Mouse (Mus musculus) liver, embryonic 12.5 days (tissue): ENCODE data around the gene Bdkrb1. TPM values are rescaled to one million over a fixed set of nuclear protein-coding genes. Genes with fewer than 3 reads are reported as not detected.

ENCODE experiments used
- ATAC-seq: fragments of 200-750 bp; cut with Nextera tagmentation; 2 replicates; pipeline ENCODE4 v1.8.0; 2017; ENCODE audit warnings: moderate number of reproducible peaks, mild to moderate bottlenecking, moderate library complexity
- H3K27ac ChIP-seq: fragments of 300-500 bp; sonication (generic); 2 replicates; pipeline ENCODE4 v1.5.1; 2016; ENCODE audit warnings: mild to moderate bottlenecking
- H3K27me3 ChIP-seq: fragments of 300-500 bp; sonication (generic); replicated peaks from 2 replicates; pipeline ENCODE4 v1.6.1; 2016; ENCODE audit warnings: mild to moderate bottlenecking, moderate library complexity
- H3K36me3 ChIP-seq: fragments of 300-500 bp; sonication (generic); 2 replicates; pipeline ENCODE4 v1.6.1; 2016; ENCODE audit warnings: mild to moderate bottlenecking, moderate library complexity
- H3K4me1 ChIP-seq: fragments of 300-500 bp; sonication (generic); 2 replicates; pipeline ENCODE4 v1.6.1; 2016
- H3K4me2 ChIP-seq: fragments of 300-500 bp; sonication (generic); 2 replicates; pipeline ENCODE4 v1.6.1; 2016; ENCODE audit warnings: mild to moderate bottlenecking, moderate library complexity
- H3K4me3 ChIP-seq: fragments of 300-500 bp; sonication (generic); 2 replicates; pipeline ENCODE4 v1.5.1; 2016; ENCODE audit warnings: mild to moderate bottlenecking, moderate library complexity
- H3K9ac ChIP-seq: fragments of 300-500 bp; sonication (generic); 2 replicates; pipeline ENCODE4 v1.6.1; 2016; ENCODE audit warnings: mild to moderate bottlenecking, moderate library complexity
- H3K9me3 ChIP-seq: fragments of 300-500 bp; sonication (generic); replicated peaks from 2 replicates; pipeline ENCODE4 v1.6.1; 2016; ENCODE audit warnings: mild to moderate bottlenecking, moderate library complexity
- WGBS: fragments of 180-500 bp; shearing (Covaris S2); methylation state at CpG from one replicate; pipeline ENCODE4 v1.1.7; 2016; ENCODE audit not compliant: insufficient replicate concordance; 5-methylcytosine and 5-hydroxymethylcytosine counted together
- polyA plus RNA-seq: library from polyadenylated mRNA; unstranded; fragments of >200 nt; fragmentation: Nextera tagmentation; extraction: Ambion mirVana; gene quantifications from 2 replicates; pipeline ENCODE4 v1.2.1, GENCODE M21; 2016

Gene Bdkrb1
- not detected in 2 replicates for polyA plus RNA-seq

DNA sequence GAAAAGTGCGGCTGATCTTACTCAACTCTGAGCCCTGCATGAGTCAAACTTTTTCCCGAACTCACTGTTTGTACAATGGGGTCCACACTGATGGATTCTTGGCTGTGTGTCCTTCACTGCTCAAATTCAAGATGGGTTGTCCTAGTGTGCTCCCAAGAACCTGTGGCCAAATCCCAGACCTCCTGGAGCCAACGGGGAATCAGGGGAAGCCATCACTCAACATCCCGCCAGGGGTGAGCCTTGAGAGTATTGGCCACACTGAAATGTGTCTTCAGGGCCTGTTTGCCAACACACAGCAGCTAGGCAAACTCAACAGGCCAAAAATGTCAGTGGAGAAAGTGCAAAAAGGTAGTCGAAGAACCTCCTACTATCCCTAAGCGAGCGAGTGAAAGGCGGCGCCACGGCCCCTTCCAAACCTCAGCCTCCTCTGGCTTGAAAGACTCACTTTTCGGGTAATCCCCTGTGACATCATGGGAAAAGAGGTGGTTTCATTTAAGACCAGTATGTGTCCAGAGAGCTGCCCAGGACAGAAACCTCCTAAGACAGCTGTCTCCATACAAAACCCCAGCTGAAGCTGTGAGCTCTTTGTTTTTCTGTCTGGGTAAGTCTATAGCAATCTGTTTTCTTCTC lies at the start of gene Bdkrb1:
Gene Bdkrb1, plus strand, starts transcription at position 505 of the 630 bp plus-strand sequence.
- H3K4me3 ChIP-seq, result no peak within 1 kb of the TSS
- WGBS, result 82% methylated on average over 11 of the region's 11 CpGs
- H3K36me3 ChIP-seq, result no peaks in the 10 kb centered on the region
- no peaks in the 10 kb centered on the region for H3K27me3 ChIP-seq
- H3K4me1 ChIP-seq, result no peaks in the 10 kb centered on the region
- H3K27ac ChIP-seq, result no peak within 1 kb of the TSS
- H3K9ac ChIP-seq, result no peak within 1 kb of the TSS
- no peak for ATAC-seq
- H3K4me2 ChIP-seq, result no peak within 1 kb of the TSS
- no peaks in the 10 kb centered on the region for H3K9me3 ChIP-seq

DNA sequence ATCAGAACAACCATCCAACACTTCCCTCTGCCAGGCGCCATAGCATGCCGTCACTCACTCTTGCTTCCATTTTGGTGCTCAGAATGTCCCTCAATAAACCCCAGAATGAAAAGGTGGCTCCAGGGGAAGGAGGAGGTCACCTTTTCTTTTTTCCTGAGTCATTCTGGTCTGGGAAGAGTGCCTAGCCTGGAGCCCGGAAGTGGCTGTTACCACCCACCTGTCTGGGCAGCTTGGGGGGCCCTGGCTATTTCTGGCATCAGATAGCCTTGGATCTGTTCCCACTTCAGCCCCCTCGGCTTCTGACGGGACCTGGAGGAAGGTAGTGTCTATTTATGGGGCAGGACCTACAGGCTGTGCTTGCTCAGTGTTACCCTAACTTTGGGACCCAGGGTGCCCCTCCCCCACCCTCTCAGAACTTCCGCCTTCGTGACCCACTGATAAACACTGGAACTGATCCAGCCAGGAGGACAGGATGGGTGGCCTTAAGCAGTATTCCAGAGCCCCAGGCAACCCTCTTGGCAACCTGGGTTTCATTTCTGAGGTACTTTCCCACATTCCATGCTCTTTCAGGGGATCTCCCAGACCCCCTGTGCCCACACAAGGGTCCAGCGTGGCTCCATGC lies 48.6 kb upstream of the Bdkrb1 start:
- H3K4me3 ChIP-seq, result no peak overlapping the region
- no peaks in the 10 kb centered on the region for H3K9me3 ChIP-seq
- no peak overlapping the region for H3K4me2 ChIP-seq
- no peak overlapping the region for H3K27ac ChIP-seq
- H3K36me3 ChIP-seq, result no peaks in the 10 kb centered on the region
- 0 out of 2 replicates have a peak, but pooled peaks cover 4% of the 10 kb centered on the region for H3K4me1 ChIP-seq
- ATAC-seq, result no peak
- H3K27me3 ChIP-seq, result peaks cover 7% of the 10 kb centered on the region; the same call in 1 of the 2 replicates
- WGBS, result 52% methylated on average over 8 of the region's 8 CpGs
- no peak overlapping the region for H3K9ac ChIP-seq

GRCm38 (mm10) chr12:105555172-105555571 lies 47.7 kb upstream of the Bdkrb1 start:
- WGBS, result 65% methylated on average over 5 of the region's 5 CpGs
- H3K36me3 ChIP-seq, result no peaks in the 10 kb centered on the region
- no peak overlapping the region for H3K27ac ChIP-seq
- no peak overlapping the region for H3K4me2 ChIP-seq
- no peaks in the 10 kb centered on the region for H3K9me3 ChIP-seq
- no peak overlapping the region for H3K9ac ChIP-seq
- 0 out of 2 replicates have a peak, but pooled peaks cover 4% of the 10 kb centered on the region for H3K4me1 ChIP-seq
- H3K4me3 ChIP-seq, result no peak overlapping the region
- peaks cover 4% of the 10 kb centered on the region; the same call in 1 of the 2 replicates for H3K27me3 ChIP-seq
- ATAC-seq, result no peak

GRCm38 (mm10) chr12:105557250-105557925 lies 45.5 kb upstream of the Bdkrb1 start:
- peaks cover 20% of the 10 kb centered on the region for H3K27me3 ChIP-seq
- H3K9ac ChIP-seq, result no peak overlapping the region
- 0 out of 2 replicates have a peak, but pooled peaks cover 4% of the 10 kb centered on the region for H3K4me1 ChIP-seq
- WGBS, result 59% methylated on average over 7 of the region's 7 CpGs
- ATAC-seq, result no peak
- no peaks in the 10 kb centered on the region for H3K9me3 ChIP-seq
- H3K36me3 ChIP-seq, result no peaks in the 10 kb centered on the region
- no peak overlapping the region for H3K4me2 ChIP-seq
- H3K4me3 ChIP-seq, result no peak overlapping the region
- H3K27ac ChIP-seq, result no peak overlapping the region

DNA sequence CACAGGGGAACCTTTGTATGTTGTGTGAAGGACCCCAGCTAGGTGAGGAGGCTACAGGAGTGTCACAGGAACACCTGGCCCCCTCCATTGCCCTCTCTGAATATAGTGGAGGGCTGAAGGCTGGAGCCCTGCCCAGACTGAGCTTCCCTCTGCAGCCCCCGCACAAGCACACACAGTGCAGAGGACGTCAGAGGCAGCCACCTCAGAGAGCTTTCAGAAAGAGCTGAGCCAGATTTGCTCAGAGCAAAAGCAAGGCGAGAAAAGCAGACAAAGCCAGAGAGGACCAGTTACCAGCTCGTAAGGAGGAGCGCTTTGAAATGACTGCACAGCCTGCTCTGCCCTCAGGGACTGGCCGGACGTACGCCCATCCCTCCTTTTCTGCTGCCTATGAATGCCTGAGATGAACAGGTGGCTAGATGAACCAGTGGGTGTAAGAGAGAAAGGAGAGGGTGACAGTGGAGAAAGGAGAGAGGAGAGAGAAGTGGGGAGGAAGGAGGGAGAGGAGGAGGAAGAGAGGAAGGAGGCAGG lies 41.8 kb upstream of the Bdkrb1 start:
- Histone ChIP-seq H3K9ac (no peak overlapping the region), H3K27me3 (peaks cover 55% of the 10 kb centered on the region), H3K4me3 (no peak overlapping the region), H3K9me3 (no peaks in the 10 kb centered on the region), H3K36me3 (no peaks in the 10 kb centered on the region), H3K27ac (no peak overlapping the region), H3K4me2 (no peak overlapping the region), H3K4me1 (0 out of 2 replicates have a peak, but pooled peaks cover 7% of the 10 kb centered on the region)
- no peak for ATAC-seq
- WGBS, result 49% methylated on average over 8 of the region's 8 CpGs

- Histone ChIP-seq H3K9me3 (no peaks in the 10 kb centered on the region), H3K4me1 (0 out of 2 replicates have a peak, but pooled peaks cover 4% of the 10 kb centered on the region), H3K4me3 (no peak overlapping the region), H3K36me3 (no peaks in the 10 kb centered on the region), H3K27me3 (peaks cover 55% of the 10 kb centered on the region), H3K27ac (no peak overlapping the region), H3K4me2 (peak overlapping the region; percentile 37), H3K9ac (no peak overlapping the region)
- 23% methylated on average over 8 of the region's 8 CpGs for WGBS
- no peak for ATAC-seq
Observed at GRCm38 (mm10) chr12:105562056-105562820, 40.6 kb upstream of the Bdkrb1 start.

- Histone ChIP-seq H3K4me1 (0 out of 2 replicates have a peak, but pooled peaks cover 4% of the 10 kb centered on the region), H3K4me2 (peak within 1 kb of the TSS; percentile 37), H3K27ac (no peak within 1 kb of the TSS), H3K9ac (no peak within 1 kb of the TSS), H3K36me3 (no peaks in the 10 kb centered on the region), H3K27me3 (peaks cover 55% of the 10 kb centered on the region), H3K4me3 (peak within 1 kb of the TSS; percentile 7; the same call in 1 of the 2 replicates), H3K9me3 (no peaks in the 10 kb centered on the region)
- ATAC-seq, result no peak
- WGBS, result 8% methylated on average over 25 of the region's 25 CpGs
Observed at GRCm38 (mm10) chr12:105562936-105563680, 39.8 kb upstream of the Bdkrb1 start, which contains the start of gene Bdkrb2. TSS of gene Bdkrb2 (plus strand) at chr12:105563226.

DNA sequence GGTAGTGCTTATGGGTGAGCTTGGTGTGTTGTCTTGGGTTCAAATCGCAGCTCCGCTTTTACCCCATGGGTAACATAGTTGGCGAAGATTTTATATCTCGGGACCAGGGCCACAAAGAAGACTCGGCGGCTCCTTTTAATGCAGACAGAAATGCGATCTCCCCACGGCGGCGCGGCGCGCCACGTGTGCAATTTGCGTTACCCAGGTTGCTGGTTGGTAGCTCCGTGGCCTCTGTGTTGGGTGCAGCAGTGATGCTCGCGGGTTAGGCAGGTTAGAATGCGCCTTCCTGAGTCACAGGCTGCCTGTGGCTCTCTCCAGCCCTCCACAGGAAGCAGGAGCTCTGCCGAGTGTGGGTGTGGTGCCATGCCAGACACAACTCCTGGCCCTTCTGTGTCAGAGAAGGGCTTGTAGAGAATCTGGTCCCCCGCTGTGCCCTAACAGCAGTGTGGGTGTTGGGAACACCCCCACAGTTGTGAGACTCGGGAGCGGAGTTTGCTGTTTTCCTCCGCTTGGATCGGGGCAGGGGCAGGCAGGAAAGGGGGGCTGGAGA lies 39.1 kb upstream of the Bdkrb1 start:
- H3K4me2 ChIP-seq, result peak overlapping the region; percentile 37
- ATAC-seq, result no peak
- WGBS, result 13% methylated on average over 25 of the region's 25 CpGs
- H3K27ac ChIP-seq, result no peak overlapping the region
- H3K9ac ChIP-seq, result no peak overlapping the region
- H3K4me3 ChIP-seq, result no peak overlapping the region
- no peaks in the 10 kb centered on the region for H3K9me3 ChIP-seq
- H3K4me1 ChIP-seq, result 0 out of 2 replicates have a peak, but pooled peaks cover 4% of the 10 kb centered on the region
- H3K27me3 ChIP-seq, result peaks cover 55% of the 10 kb centered on the region
- no peaks in the 10 kb centered on the region for H3K36me3 ChIP-seq

DNA sequence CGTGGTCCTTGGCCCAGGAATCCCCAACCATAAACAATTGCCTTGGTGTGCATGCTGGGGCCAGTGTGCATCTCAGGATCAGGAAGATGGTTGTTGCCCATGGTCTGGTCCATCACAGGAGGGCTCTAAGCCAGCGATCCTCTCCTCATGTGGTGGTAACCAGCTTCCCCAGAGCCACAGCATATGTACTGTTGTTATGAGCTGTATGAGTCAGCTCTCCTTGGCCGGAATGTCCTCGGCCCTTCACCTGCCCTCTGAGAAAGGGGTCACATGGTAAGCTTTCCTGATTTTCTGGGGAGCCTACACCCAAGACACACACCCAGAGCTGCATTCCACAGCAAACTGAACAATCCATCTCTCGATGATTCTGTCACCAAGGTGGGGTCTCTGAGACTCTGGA lies 37.7 kb upstream of the Bdkrb1 start:
- Histone ChIP-seq H3K4me1 (0 out of 2 replicates have a peak, but pooled peaks cover 4% of the 10 kb centered on the region), H3K4me2 (no peak overlapping the region), H3K27ac (no peak overlapping the region), H3K9me3 (no peaks in the 10 kb centered on the region), H3K36me3 (no peaks in the 10 kb centered on the region), H3K27me3 (peaks cover 55% of the 10 kb centered on the region), H3K4me3 (no peak overlapping the region), H3K9ac (no peak overlapping the region)
- 56% methylated on average over 5 of the region's 5 CpGs for WGBS
- ATAC-seq, result no peak

GRCm38 (mm10) chr12:105571867-105572266 lies 31.0 kb upstream of the Bdkrb1 start:
- Histone ChIP-seq H3K27ac (no peak overlapping the region), H3K4me2 (no peak overlapping the region), H3K9me3 (no peaks in the 10 kb centered on the region), H3K4me3 (no peak overlapping the region), H3K4me1 (no peaks in the 10 kb centered on the region), H3K36me3 (no peaks in the 10 kb centered on the region), H3K27me3 (no peaks in the 10 kb centered on the region), H3K9ac (no peak overlapping the region)
- ATAC-seq, result no peak
- WGBS, result 52% methylated on average over 3 of the region's 3 CpGs
